Mouse (Mus musculus) cerebellum, adult 2 months (tissue): ENCODE data around the gene BC107364. TPM values are rescaled to one million over a fixed set of nuclear protein-coding genes. Genes with fewer than 3 reads are reported as not detected.
"Not testable (repeated sequence)": the region's sequence is repeated elsewhere in the genome, so short reads cannot be mapped to it uniquely, and the experiment has no call there.

Experiments
- DNase-seq, 2 experiments: peaks; one replicate each; pipeline ENCODE4 v3.0.0; 2021
- H3K27ac ChIP-seq: fragments of 200-500 bp; 2 replicates; pipeline ENCODE4 v1.5.1; 2012; ENCODE audit warnings: low read length, control low read depth, inconsistent platforms; ENCODE audit not compliant: insufficient read depth
- H3K27me3 ChIP-seq: fragments of 200-500 bp; 2 replicates; pipeline ENCODE4 v1.6.1; 2012; ENCODE audit warnings: inconsistent platforms, mild to moderate bottlenecking, low read length, moderate library complexity; ENCODE audit not compliant: control insufficient read depth, insufficient read depth
- H3K4me1 ChIP-seq: fragments of 200-500 bp; 2 replicates; pipeline ENCODE4 v1.6.1; 2011; ENCODE audit warnings: low read length; ENCODE audit not compliant: control insufficient read depth, insufficient read depth
- H3K4me3 ChIP-seq: fragments of 200-500 bp; replicated peaks from 2 replicates; pipeline ENCODE3; 2011; ENCODE audit warnings: mild to moderate bottlenecking, low read depth, low read length, control low read depth; ENCODE audit not compliant: insufficient read depth
- CTCF ChIP-seq: fragments of 200-500 bp; IDR thresholded peaks from 2 replicates; pipeline ENCODE4 v1.5.1; 2011; ENCODE audit warnings: low read depth, mild to moderate bottlenecking, control low read depth, low read length, moderate library complexity, borderline replicate concordance; ENCODE audit not compliant: insufficient read depth
- POLR2A ChIP-seq: fragments of 200-500 bp; IDR thresholded peaks from 2 replicates; pipeline ENCODE4 v1.6.1; 2011; ENCODE audit warnings: low read length, control low read depth, borderline replicate concordance; ENCODE audit not compliant: insufficient read depth
- WGBS: fragments of 180-500 bp; shearing (Covaris S2); methylation state at CpG from one replicate; pipeline ENCODE4 v1.1.7; 2018; 5-methylcytosine and 5-hydroxymethylcytosine counted together
- polyA plus RNA-seq: library from polyadenylated mRNA; depleted of rRNA; stranded (reverse); fragments of >200 nt; gene quantifications from 2 replicates; pipeline ENCODE4 v1.2.3, GENCODE M21; 2012

The BC107364 gene
- polyA plus RNA-seq, 1 experiment: not detected

DNA sequence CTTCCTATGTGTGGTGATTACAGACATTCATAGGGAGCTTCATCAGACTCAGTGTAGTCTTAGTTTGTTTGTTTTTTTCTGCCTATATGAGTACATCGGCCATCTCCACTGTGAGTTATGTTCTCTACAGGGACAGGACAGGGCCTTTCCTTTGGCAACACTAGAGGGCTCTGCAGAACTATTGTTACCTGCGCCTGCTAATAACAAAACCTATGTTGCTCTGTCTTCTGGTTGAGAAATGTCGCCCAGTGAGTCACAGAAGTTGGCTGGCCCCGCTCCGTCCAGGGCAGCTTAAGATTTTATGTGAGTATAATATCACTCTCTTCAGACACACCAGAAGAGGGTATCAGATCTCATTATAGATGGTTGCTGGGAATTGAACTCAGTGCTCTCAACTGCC is 41.1 kb downstream of the BC107364 start:
- H3K27me3 ChIP-seq: peaks cover 2% of the 10 kb centered on the region; the same call in 1 of the 2 replicates
- DNase-seq: no peak
- H3K4me3 ChIP-seq: no peak overlapping the region
- TF ChIP-seq POLR2A: no peak
- no peak for TF ChIP-seq CTCF
- no peak overlapping the region for H3K27ac ChIP-seq
- no peaks in the 10 kb centered on the region for H3K4me1 ChIP-seq
- 91% methylated on average over 5 of the region's 5 CpGs for WGBS

DNA sequence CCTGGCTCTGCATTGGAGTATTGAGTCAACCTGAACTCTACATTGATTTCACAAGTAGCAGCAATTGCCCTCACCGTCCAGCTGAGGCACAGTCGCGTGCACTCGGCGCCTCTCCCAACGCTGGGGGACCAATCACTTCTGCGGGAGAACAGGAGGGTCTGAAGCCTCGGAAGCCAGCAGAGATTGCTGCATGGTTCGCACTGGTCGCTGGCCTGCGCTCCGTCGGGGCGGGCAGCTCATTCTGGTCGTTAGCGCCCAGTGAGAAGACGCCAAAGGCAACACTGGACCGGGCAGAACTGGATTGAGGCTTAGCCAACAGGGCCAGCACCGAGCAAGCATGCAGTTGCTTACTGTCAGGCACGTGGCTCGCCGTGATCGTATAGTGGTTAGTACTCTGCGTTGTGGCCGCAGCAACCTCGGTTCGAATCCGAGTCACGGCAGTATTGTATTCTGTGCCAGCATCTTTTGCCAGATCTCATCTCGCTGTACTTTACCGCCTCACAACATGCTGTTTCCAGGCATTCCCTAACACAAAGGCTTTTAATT is 42.3 kb downstream of the BC107364 start:
- TF ChIP-seq POLR2A (no peak), CTCF (no peak)
- H3K27me3 ChIP-seq: peaks cover 2% of the 10 kb centered on the region; the same call in 1 of the 2 replicates
- no peak for DNase-seq
- no peak overlapping the region for H3K27ac ChIP-seq
- WGBS: 6% methylated on average over 31 of the region's 31 CpGs
- H3K4me1 ChIP-seq: no peaks in the 10 kb centered on the region
- no peak overlapping the region for H3K4me3 ChIP-seq

DNA sequence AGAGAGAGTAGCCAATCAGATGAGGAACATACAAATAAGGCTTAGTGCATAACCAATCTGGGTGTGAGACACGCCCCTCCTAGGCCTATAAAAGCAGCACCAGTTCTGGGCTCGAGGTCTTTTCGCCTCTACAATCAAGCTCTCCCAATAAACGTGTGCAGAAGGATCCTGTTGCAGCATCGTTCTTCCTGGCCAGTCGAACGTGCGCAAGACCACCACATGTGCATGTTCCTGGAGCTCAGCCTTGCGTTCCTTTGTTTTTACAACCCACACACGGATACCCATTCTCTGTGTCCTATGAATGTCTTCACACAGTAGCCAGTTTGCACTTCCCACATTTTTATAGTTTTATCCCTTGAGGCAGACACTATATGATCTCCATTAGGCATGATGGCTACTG is 44.0 kb downstream of the BC107364 start:
- not testable (repeated sequence) for DNase-seq, H3K27me3 ChIP-seq, H3K4me1 ChIP-seq, H3K27ac ChIP-seq, H3K4me3 ChIP-seq
- WGBS: 89% methylated on average over 10 of the region's 10 CpGs

DNA sequence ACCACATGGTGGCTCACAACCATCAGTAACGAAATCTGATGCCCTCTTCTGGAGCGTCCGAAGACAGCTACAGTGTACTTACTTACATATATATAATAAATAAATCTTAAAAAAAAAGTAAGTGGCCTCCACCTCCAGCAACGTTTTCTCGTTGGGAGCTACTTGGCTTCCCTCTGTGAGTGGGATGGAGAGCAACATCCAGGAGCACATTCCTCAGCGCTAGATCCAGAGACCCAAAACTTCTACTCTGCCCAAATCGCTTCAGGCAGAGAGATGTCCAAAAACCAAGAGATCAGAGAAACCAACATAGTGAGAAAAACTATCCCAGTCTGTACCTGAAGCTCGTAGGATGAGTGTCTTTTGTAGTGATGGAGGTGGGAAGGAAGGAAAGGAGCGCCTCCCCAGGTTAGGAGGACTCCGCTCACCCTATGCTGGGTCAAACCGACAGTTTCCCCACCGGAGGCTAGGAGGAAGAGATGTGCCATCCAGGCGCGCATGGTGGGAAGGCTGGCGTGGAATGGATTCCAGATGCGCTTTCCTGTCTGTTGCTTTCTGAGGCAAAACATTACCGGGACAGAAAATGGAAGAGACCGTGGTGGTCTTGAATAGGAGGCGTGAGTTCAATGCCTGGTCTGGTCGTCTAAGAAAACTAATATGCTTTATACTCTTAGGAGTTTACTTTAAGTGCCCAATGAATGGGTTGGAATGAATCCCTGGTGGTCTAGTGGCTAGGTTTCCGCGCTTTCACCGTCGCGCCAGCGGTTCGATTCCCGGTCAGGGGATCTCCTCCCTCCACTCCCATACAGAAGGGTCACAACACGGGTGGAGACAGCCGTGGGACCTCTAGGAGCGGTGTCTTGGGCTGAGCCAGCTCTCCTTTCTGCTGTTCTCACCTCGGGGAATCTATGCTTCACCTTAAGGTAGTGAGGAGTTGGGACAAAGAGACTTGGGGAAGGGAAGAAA is 46.3 kb downstream of the BC107364 start:
- Histone ChIP-seq H3K4me1 (no peaks in the 10 kb centered on the region), H3K27me3 (peaks cover 6% of the 10 kb centered on the region; the same call in 1 of the 2 replicates), H3K27ac (no peak overlapping the region), H3K4me3 (no peak overlapping the region)
- no peak for TF ChIP-seq CTCF
- 63% methylated on average over 32 of the region's 32 CpGs for WGBS
- DNase-seq: no peak

DNA sequence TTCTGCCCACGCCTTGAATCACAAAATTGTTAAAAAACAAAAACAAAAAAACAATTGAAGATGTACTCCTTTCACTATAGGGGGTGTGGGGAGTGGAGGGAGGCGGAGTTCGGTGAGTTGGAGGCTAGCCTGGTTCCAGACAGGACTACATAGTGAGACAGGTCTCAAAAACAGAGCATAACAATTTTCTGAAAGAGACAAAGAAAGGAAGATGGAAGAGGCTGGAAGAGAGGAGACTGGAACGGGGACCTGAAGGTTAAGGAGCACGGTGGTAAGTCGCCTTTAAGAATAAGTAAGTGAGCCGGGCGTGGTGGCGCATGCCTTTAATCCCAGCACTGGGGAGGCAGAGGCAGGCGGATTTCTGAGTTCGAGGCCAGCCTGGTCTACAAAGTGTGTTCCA is 47.1 kb downstream of the BC107364 start:
- Histone ChIP-seq H3K27ac (no peak overlapping the region), H3K4me3 (no peak overlapping the region), H3K4me1 (no peaks in the 10 kb centered on the region), H3K27me3 (peaks cover 6% of the 10 kb centered on the region; the same call in 1 of the 2 replicates)
- DNase-seq: no peak
- 23% methylated on average over 11 of the region's 11 CpGs for WGBS
- TF ChIP-seq CTCF (no peak), POLR2A (no peak)

DNA sequence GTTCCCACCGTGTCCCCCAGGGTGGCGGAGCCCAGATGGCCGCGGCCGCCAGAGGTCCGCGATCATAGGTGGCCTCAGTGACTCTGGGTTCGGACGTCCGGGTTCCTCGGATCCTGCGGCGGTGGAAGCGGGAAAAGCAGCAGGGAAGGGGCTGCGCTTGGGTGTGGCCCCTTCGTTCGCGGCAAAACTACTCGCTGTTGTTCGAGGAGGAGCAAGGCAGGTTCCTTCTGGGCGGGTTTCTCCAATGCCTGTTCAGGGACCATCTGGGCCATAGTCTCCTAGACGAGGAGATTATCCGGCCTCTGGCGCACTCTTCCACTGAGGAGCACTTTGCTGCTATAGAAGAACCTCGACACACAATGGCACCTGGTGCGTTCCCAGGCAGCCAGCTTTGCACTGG is 47.7 kb downstream of the BC107364 start:
- H3K27ac ChIP-seq: no peak overlapping the region
- 1% methylated on average over 26 of the region's 26 CpGs for WGBS
- no peak for DNase-seq
- H3K4me3 ChIP-seq: no peak overlapping the region
- TF ChIP-seq POLR2A: no peak
- no peak for TF ChIP-seq CTCF
- H3K4me1 ChIP-seq: no peaks in the 10 kb centered on the region
- H3K27me3 ChIP-seq: peaks cover 6% of the 10 kb centered on the region; the same call in 1 of the 2 replicates

DNA sequence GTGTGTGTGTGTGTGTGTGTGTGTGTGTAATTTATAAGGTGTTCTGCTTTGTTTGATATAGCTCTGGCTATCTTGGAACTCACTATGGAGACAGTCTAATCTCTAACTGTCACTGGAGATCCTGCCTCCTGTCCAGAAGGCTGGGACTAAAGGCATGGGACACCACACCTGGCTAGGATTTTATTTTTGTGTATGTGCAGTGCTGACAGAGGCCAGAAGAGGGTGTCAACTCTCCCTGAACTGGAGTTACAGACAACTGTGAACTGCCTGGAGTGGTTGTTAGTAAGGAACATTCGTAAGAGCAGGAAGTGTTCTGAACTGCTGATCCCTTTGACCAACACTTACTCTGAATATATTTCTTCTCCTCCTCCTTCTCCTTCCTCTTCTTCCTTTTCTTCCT is 49.1 kb downstream of the BC107364 start:
- TF ChIP-seq CTCF (no peak), POLR2A (no peak)
- Histone ChIP-seq H3K4me1 (no peaks in the 10 kb centered on the region), H3K27me3 (peaks cover 5% of the 10 kb centered on the region; the same call in 1 of the 2 replicates), H3K27ac (no peak overlapping the region), H3K4me3 (no peak overlapping the region)
- WGBS: 48% methylated on average over 1 of the region's 1 CpGs
- no peak for DNase-seq
